Mouse (Mus musculus) ES-E14 (cell line): ENCODE measurements around the gene Slu7. TPM values are rescaled to one million over a fixed set of nuclear protein-coding genes. Genes with fewer than 3 reads are reported as not detected.

ENCODE experiments used
- DNase-seq: peaks from one replicate; pipeline ENCODE4 v3.0.0-alpha.2; 2013; ENCODE audit warnings: low read depth, low spot score
- H3K27ac ChIP-seq: 2 replicates; pipeline ENCODE4 v1.5.1; 2012; ENCODE audit warnings: low read depth, mild to moderate bottlenecking, low read length, moderate library complexity, mixed read lengths; ENCODE audit not compliant: poor library complexity, insufficient read depth, severe bottlenecking
- H3K36me3 ChIP-seq: 2 replicates; pipeline ENCODE4 v1.6.1; 2012; ENCODE audit warnings: mild to moderate bottlenecking, low read length, moderate library complexity, mixed read lengths; ENCODE audit not compliant: control insufficient read depth, poor library complexity, insufficient read depth, severe bottlenecking
- H3K4me1 ChIP-seq, 2 experiments: fragments of 150-350 bp in 1 of 2; sonication (generic) in 1 of 2; 2 replicates each; pipeline ENCODE4 v1.6.1; 2012; ENCODE audit warnings: low read length in 2 of 2, mild to moderate bottlenecking in 1 of 2, mixed read lengths in 1 of 2; ENCODE audit not compliant: control insufficient read depth in 2 of 2, insufficient read depth in 2 of 2, poor library complexity in 1 of 2
- H3K4me3 ChIP-seq, 2 experiments: fragments of 150-350 bp in 1 of 2; sonication (generic) in 1 of 2; 2 replicates each; pipeline ENCODE4 v1.5.1; 2012; ENCODE audit warnings: low read length in 2 of 2, low read depth in 1 of 2, mild to moderate bottlenecking in 1 of 2, mixed read lengths in 1 of 2; ENCODE audit not compliant: insufficient read depth in 1 of 2, poor library complexity in 1 of 2, severe bottlenecking in 1 of 2
- H3K9ac ChIP-seq: 2 replicates; pipeline ENCODE4 v1.6.1; 2012; ENCODE audit warnings: low read depth, mild to moderate bottlenecking, low read length, mixed read lengths; ENCODE audit not compliant: poor library complexity, insufficient read depth, severe bottlenecking
- H3K9me3 ChIP-seq: fragments of 150-350 bp; sonication (generic); 2 replicates; pipeline ENCODE4 v1.6.1; 2012; ENCODE audit warnings: low read depth, mild to moderate bottlenecking, low read length; ENCODE audit not compliant: control insufficient read depth, insufficient read depth
- CHD2 ChIP-seq: IDR thresholded peaks from 2 replicates; pipeline ENCODE4 v1.6.1; 2014; ENCODE audit warnings: mild to moderate bottlenecking, low read depth, low read length, inconsistent platforms
- HCFC1 ChIP-seq: IDR thresholded peaks from 2 replicates; pipeline ENCODE4 v1.6.1; 2012; ENCODE audit warnings: low read length, inconsistent platforms, borderline replicate concordance; ENCODE audit not compliant: insufficient read depth
- MAFK ChIP-seq: IDR thresholded peaks from 2 replicates; pipeline ENCODE4 v1.6.1; 2014; ENCODE audit warnings: mild to moderate bottlenecking, low read depth, low read length, inconsistent platforms; ENCODE audit not compliant: insufficient read depth
- ZC3H11A ChIP-seq: IDR thresholded peaks from 2 replicates; pipeline ENCODE4 v1.6.1; 2012; ENCODE audit warnings: low read depth, mild to moderate bottlenecking, inconsistent platforms, low read length, borderline replicate concordance
- ZNF384 ChIP-seq: IDR thresholded peaks from 2 replicates; pipeline ENCODE4 v1.6.1; 2012; ENCODE audit warnings: low read depth, low read length, inconsistent platforms
- in situ Hi-C, 2 experiments: fragments of 600-800 bp; cut with MboI; formaldehyde crosslinking; loops; one replicate each; pipeline ENCODE4 v1.15.1; 2025; ENCODE audit warnings: low sequenced_read_pairs in 2 of 2, inconsistent platforms in 1 of 2; ENCODE audit not compliant: unreplicated experiment in 2 of 2
- total RNA-seq: library from RNA; depleted of rRNA; stranded (reverse); fragments of 300-350 nt; gene quantifications from 2 replicates; pipeline ENCODE4 v1.2.3, GENCODE M21; 2012

The Slu7 gene
- total RNA-seq, 1 experiment, result 28.8 TPM

- in situ Hi-C loops, result no loop called here
- Histone ChIP-seq H3K4me3 (no peak overlapping the region), H3K36me3 (no peaks in the 10 kb centered on the region), H3K4me1 (peaks cover 0 to 2% of the 10 kb centered on the region in 2 experiments; a peak in 1 of 4 replicates), H3K9ac (no peak overlapping the region), H3K27ac (no peak overlapping the region), H3K9me3 (no peaks in the 10 kb centered on the region)
- no peak for DNase-seq
- no peak for TF ChIP-seq HCFC1
- TF ChIP-seq MAFK, result no peak
- TF ChIP-seq ZNF384, result no peak
- TF ChIP-seq ZC3H11A, result no peak
- TF ChIP-seq CHD2, result no peak
These were observed 50.5 kb downstream of the Slu7 start for GRCm38 (mm10) chr11:43484057-43484456.

- Histone ChIP-seq H3K9me3 (no peaks in the 10 kb centered on the region), H3K9ac (no peak overlapping the region), H3K4me1 (peaks cover 0 to 2% of the 10 kb centered on the region in 2 experiments; a peak in 1 of 4 replicates), H3K36me3 (no peaks in the 10 kb centered on the region), H3K27ac (no peak overlapping the region), H3K4me3 (no peak overlapping the region)
- DNase-seq, result no peak
- in situ Hi-C loops, result no loop called here
- TF ChIP-seq MAFK (no peak), ZC3H11A (no peak), CHD2 (no peak), ZNF384 (no peak), HCFC1 (no peak)
These were observed 51.1 kb downstream of the Slu7 start for GRCm38 (mm10) chr11:43484652-43485051.

GRCm38 (mm10) chr11:43485855-43486254 is 52.3 kb downstream of the Slu7 start:
- no peak for TF ChIP-seq ZNF384
- no peak for TF ChIP-seq HCFC1
- no peak for TF ChIP-seq CHD2
- TF ChIP-seq MAFK, result no peak
- no peak for TF ChIP-seq ZC3H11A
- no peak for DNase-seq
- no peaks in the 10 kb centered on the region for H3K36me3 ChIP-seq
- in situ Hi-C loops, result no loop called here
- no peaks in the 10 kb centered on the region for H3K9me3 ChIP-seq
- H3K27ac ChIP-seq, result no peak overlapping the region
- peaks cover 0 to 2% of the 10 kb centered on the region in 2 experiments; a peak in 1 of 4 replicates for H3K4me1 ChIP-seq
- H3K9ac ChIP-seq, result no peak overlapping the region
- no peak overlapping the region for H3K4me3 ChIP-seq

GRCm38 (mm10) chr11:43492663-43493062 is 59.1 kb downstream of the Slu7 start:
- no peak for DNase-seq
- TF ChIP-seq MAFK (no peak), ZC3H11A (peak; percentile 42; the same call in 1 of the 2 replicates)
- no peak overlapping the region for H3K27ac ChIP-seq
- H3K9ac ChIP-seq, result no peak overlapping the region
- no peak overlapping the region for H3K4me3 ChIP-seq
- in situ Hi-C loops, result no loop called here
- H3K4me1 ChIP-seq, result peaks cover 0 to 6% of the 10 kb centered on the region in 2 experiments; a peak in 1 of 4 replicates
- H3K9me3 ChIP-seq, result no peaks in the 10 kb centered on the region
- H3K36me3 ChIP-seq, result no peaks in the 10 kb centered on the region

- in situ Hi-C loops, result no loop called here
- Histone ChIP-seq H3K9ac (no peak overlapping the region), H3K27ac (no peak overlapping the region), H3K9me3 (no peaks in the 10 kb centered on the region), H3K36me3 (no peaks in the 10 kb centered on the region), H3K4me3 (no peak overlapping the region), H3K4me1 (peaks cover 0 to 6% of the 10 kb centered on the region in 2 experiments; a peak in 1 of 4 replicates)
- peak; percentile 71 for DNase-seq
- TF ChIP-seq ZNF384 (no peak), ZC3H11A (peak; percentile 88)
These were observed 60.4 kb downstream of the Slu7 start for GRCm38 (mm10) chr11:43493815-43494409.
